8 mouse cellular contexts compared by ENCODE assay signal in genomic region chr7:109616034-109616979, GRCm38 (mm10).
DNase-seq lines count a peak whose midpoint lies in the region; ATAC-seq and TF ChIP-seq lines count a peak whose summit lies in the region.

No protein-coding gene starts in this region.

- no peaks in the 10 kb centered on the region for H3K27me3 ChIP-seq in intestine, embryonic 14.5 days (replicated peaks; ENCODE audit: control insufficient read depth, insufficient read depth, low read length)
- H3K27me3 ChIP-seq in megakaryocyte, embryonic 14.5 days (replicated peaks): no peaks in the 10 kb centered on the region

- intact Hi-C loops in gastrocnemius, postnatal 36 days (cut with DNase I): no loop called here
- intact Hi-C loops in left cerebral cortex, postnatal 10 days (cut with DNase I): loop anchor here (5.0 kb wide), 1 partner anchor 79 kb away; no protein-coding TSS in a partner anchor

- DNase-seq in embryo, embryonic 9.5 days (ENCODE audit: extremely low spot score): peak; percentile 87
- peak; percentile 60 to 69 for DNase-seq in gastrocnemius, postnatal 36 days
- peak; percentile 86 for DNase-seq in intestine, embryonic 14.5 days (ENCODE audit: low spot score)
- peak; percentile 74 to 83 for DNase-seq in left cerebral cortex, postnatal 10 days (ENCODE audit: extremely low spot score in 1 of 2, low spot score in 2 of 2)
- DNase-seq in right cerebral cortex, postnatal 14 days: peak; percentile 66
- peak; percentile 92 for DNase-seq in yolk sac, embryonic 10.5 days (ENCODE audit: low spot score)

- peak overlapping the region; percentile 59 for H3K4me2 ChIP-seq in intestine, embryonic 14.5 days (ENCODE audit: low read length)

- H3K27ac ChIP-seq in bone marrow, adult 2 months (ENCODE audit: control insufficient read depth, insufficient read depth, low read depth, low read length, poor library complexity): peak overlapping the region; percentile 22; the same call in 1 of the 2 replicates
- H3K27ac ChIP-seq in intestine, embryonic 14.5 days (ENCODE audit: low read depth): peak overlapping the region; percentile 91

- no peak for TF ChIP-seq POLR2A in bone marrow, adult 2 months (IDR thresholded peaks at IDR 0.05; ENCODE audit: borderline replicate concordance, control insufficient read depth, low read depth, low read length)

- ATAC-seq in intestine, embryonic 14.5 days (replicated peaks; ENCODE audit: low FRiP score, low TSS enrichment, low read depth): peak; percentile 93

- H3K4me1 ChIP-seq in bone marrow, adult 2 months (ENCODE audit: control insufficient read depth, insufficient read depth, low read length): no peaks in the 10 kb centered on the region
- H3K4me1 ChIP-seq in intestine, embryonic 14.5 days (replicated peaks; ENCODE audit: control insufficient read depth, insufficient read depth, low read length): peaks cover 43% of the 10 kb centered on the region
- H3K4me1 ChIP-seq in megakaryocyte, embryonic 14.5 days: peaks cover 78% of the 10 kb centered on the region

- no peak for TF ChIP-seq CTCF in bone marrow, adult 2 months (IDR thresholded peaks at IDR 0.05; ENCODE audit: control insufficient read depth, insufficient read depth, low read length)

- no peaks in the 10 kb centered on the region for H3K9me3 ChIP-seq in intestine, embryonic 14.5 days (ENCODE audit: control insufficient read depth, low read length)
- no peaks in the 10 kb centered on the region for H3K9me3 ChIP-seq in megakaryocyte, embryonic 14.5 days

- H3K4me3 ChIP-seq in bone marrow, adult 2 months (replicated peaks; ENCODE audit: control insufficient read depth, low read depth, low read length): peak overlapping the region; percentile 47
- peak overlapping the region; percentile 34 for H3K4me3 ChIP-seq in intestine, embryonic 14.5 days (ENCODE audit: low read depth, low read length)
- H3K4me3 ChIP-seq in megakaryocyte, embryonic 14.5 days (replicated peaks): peak overlapping the region; percentile 88

- peak overlapping the region; percentile 52 for H3K9ac ChIP-seq in intestine, embryonic 14.5 days (ENCODE audit: low read length)

- 0 out of 2 replicates have a peak, but pooled peaks cover 3% of the 10 kb centered on the region for H3K36me3 ChIP-seq in intestine, embryonic 14.5 days (ENCODE audit: control insufficient read depth, insufficient read depth, low read length)
- H3K36me3 ChIP-seq in megakaryocyte, embryonic 14.5 days (replicated peaks; ENCODE audit: low read length): no peaks in the 10 kb centered on the region

- 9% methylated on average over 25 of the region's 25 CpGs for WGBS in bone marrow, adult 2 months
- WGBS in intestine, embryonic 14.5 days: 4% methylated on average over 25 of the region's 25 CpGs

Comparison
In these comparisons a context has a peak if more than half of its experiments do, and no peak if none do; other contexts are left out.
1. Peak in every context shown above with its lines: DNase-seq, ATAC-seq, H3K4me3 ChIP-seq and H3K27ac ChIP-seq.
2. H3K4me3 ChIP-seq: peak in every context shown above with its lines; median percentile 88 in megakaryocyte, embryonic 14.5 days; 47 in bone marrow, adult 2 months; 34 in intestine, embryonic 14.5 days.